Mouse (Mus musculus) embryonic facial prominence, embryonic 10.5 days (tissue): Measurements from ENCODE around the gene Pygb. TPM values are rescaled to one million over a fixed set of nuclear protein-coding genes. Genes with fewer than 3 reads are reported as not detected.

ENCODE experiments used
- DNase-seq: peaks from one replicate; pipeline ENCODE4 v3.0.0-alpha.2; 2017; ENCODE audit warnings: low spot score
- H3K27ac ChIP-seq: fragments of 300-500 bp; sonication (generic); replicated peaks from 2 replicates; pipeline ENCODE4 v1.5.1; 2016; ENCODE audit warnings: mild to moderate bottlenecking
- H3K27me3 ChIP-seq: fragments of 300-500 bp; sonication (generic); replicated peaks from 2 replicates; pipeline ENCODE4 v1.6.1; 2016; ENCODE audit warnings: low read depth, mild to moderate bottlenecking; ENCODE audit not compliant: poor library complexity, severe bottlenecking
- H3K36me3 ChIP-seq: fragments of 300-500 bp; sonication (generic); replicated peaks from 2 replicates; pipeline ENCODE4 v1.6.1; 2016; ENCODE audit warnings: mild to moderate bottlenecking, moderate library complexity
- H3K4me1 ChIP-seq: fragments of 300-500 bp; sonication (generic); 2 replicates; pipeline ENCODE4 v1.6.1; 2016
- H3K4me3 ChIP-seq: fragments of 300-500 bp; sonication (generic); 2 replicates; pipeline ENCODE4 v1.5.1; 2016; ENCODE audit warnings: mild to moderate bottlenecking, moderate library complexity
- H3K9me3 ChIP-seq: fragments of 300-500 bp; sonication (generic); 2 replicates; pipeline ENCODE4 v1.6.1; 2016; ENCODE audit warnings: mild to moderate bottlenecking
- WGBS: fragments of 180-500 bp; shearing (Covaris S2); methylation state at CpG from one replicate; pipeline ENCODE4 v1.1.7; 2016; 5-methylcytosine and 5-hydroxymethylcytosine counted together
- polyA plus RNA-seq: library from polyadenylated mRNA; unstranded; fragments of >200 nt; fragmentation: Nextera tagmentation; extraction: Ambion mirVana; gene quantifications from 2 replicates; pipeline ENCODE4 v1.2.1, GENCODE M21; 2016

The Pygb gene
- polyA plus RNA-seq, 1 experiment from 2014 or later: 66.3 TPM

- Histone ChIP-seq H3K27ac (no peak overlapping the region), H3K4me3 (no peak overlapping the region), H3K27me3 (no peaks in the 10 kb centered on the region), H3K9me3 (no peaks in the 10 kb centered on the region), H3K36me3 (peaks cover 82% of the 10 kb centered on the region), H3K4me1 (no peaks in the 10 kb centered on the region)
- WGBS: 92% methylated on average over 1 of the region's 1 CpGs
- DNase-seq: no peak
Measured at GRCm38 (mm10) chr2:150803035-150803434, 16.5 kb downstream of the Pygb start.

- no peaks in the 10 kb centered on the region for H3K4me1 ChIP-seq
- DNase-seq: no peak
- no peak overlapping the region for H3K4me3 ChIP-seq
- H3K27ac ChIP-seq: no peak overlapping the region
- no peaks in the 10 kb centered on the region for H3K9me3 ChIP-seq
- 85% methylated on average over 6 of the region's 6 CpGs for WGBS
- H3K27me3 ChIP-seq: no peaks in the 10 kb centered on the region
- H3K36me3 ChIP-seq: peaks cover 93% of the 10 kb centered on the region
Measured at GRCm38 (mm10) chr2:150808381-150808780, 21.8 kb downstream of the Pygb start.

- 93% methylated on average over 6 of the region's 6 CpGs for WGBS
- Histone ChIP-seq H3K27me3 (no peaks in the 10 kb centered on the region), H3K9me3 (no peaks in the 10 kb centered on the region), H3K36me3 (peaks cover 97% of the 10 kb centered on the region), H3K4me3 (no peak overlapping the region), H3K4me1 (no peaks in the 10 kb centered on the region), H3K27ac (no peak overlapping the region)
- DNase-seq: no peak
Measured at GRCm38 (mm10) chr2:150808812-150809211, 22.3 kb downstream of the Pygb start.

GRCm38 (mm10) chr2:150810603-150811002 is 24.1 kb downstream of the Pygb start:
- Histone ChIP-seq H3K4me1 (no peaks in the 10 kb centered on the region), H3K4me3 (no peak overlapping the region), H3K36me3 (peaks cover 98% of the 10 kb centered on the region), H3K27me3 (no peaks in the 10 kb centered on the region), H3K9me3 (no peaks in the 10 kb centered on the region), H3K27ac (no peak overlapping the region)
- no peak for DNase-seq
- WGBS: 89% methylated on average over 5 of the region's 5 CpGs

GRCm38 (mm10) chr2:150812816-150813215 is 26.3 kb downstream of the Pygb start:
- DNase-seq: no peak
- WGBS: 90% methylated on average over 6 of the region's 6 CpGs
- Histone ChIP-seq H3K4me3 (no peak overlapping the region), H3K27me3 (no peaks in the 10 kb centered on the region), H3K36me3 (peaks cover 100% of the 10 kb centered on the region), H3K27ac (no peak overlapping the region), H3K9me3 (no peaks in the 10 kb centered on the region), H3K4me1 (no peaks in the 10 kb centered on the region)

GRCm38 (mm10) chr2:150816676-150817402 is 30.3 kb downstream of the Pygb start:
- no peak overlapping the region for H3K27ac ChIP-seq
- 93% methylated on average over 18 of the region's 18 CpGs for WGBS
- no peaks in the 10 kb centered on the region for H3K9me3 ChIP-seq
- H3K4me3 ChIP-seq: no peak overlapping the region
- no peaks in the 10 kb centered on the region for H3K27me3 ChIP-seq
- H3K36me3 ChIP-seq: peaks cover 99% of the 10 kb centered on the region
- H3K4me1 ChIP-seq: no peaks in the 10 kb centered on the region
- no peak for DNase-seq

- 93% methylated on average over 8 of the region's 8 CpGs for WGBS
- no peak overlapping the region for H3K4me3 ChIP-seq
- no peaks in the 10 kb centered on the region for H3K27me3 ChIP-seq
- no peak for DNase-seq
- no peaks in the 10 kb centered on the region for H3K4me1 ChIP-seq
- H3K36me3 ChIP-seq: peaks cover 98% of the 10 kb centered on the region
- H3K27ac ChIP-seq: no peak overlapping the region
- no peaks in the 10 kb centered on the region for H3K9me3 ChIP-seq
Measured at GRCm38 (mm10) chr2:150818742-150819141, 32.2 kb downstream of the Pygb start.

GRCm38 (mm10) chr2:150820720-150821119 is 34.2 kb downstream of the Pygb start:
- no peak overlapping the region for H3K4me3 ChIP-seq
- H3K27me3 ChIP-seq: no peaks in the 10 kb centered on the region
- WGBS: 89% methylated on average over 8 of the region's 8 CpGs
- DNase-seq: no peak
- H3K9me3 ChIP-seq: no peaks in the 10 kb centered on the region
- H3K36me3 ChIP-seq: peaks cover 98% of the 10 kb centered on the region
- no peaks in the 10 kb centered on the region for H3K4me1 ChIP-seq
- no peak overlapping the region for H3K27ac ChIP-seq

GRCm38 (mm10) chr2:150822987-150823386 is 36.5 kb downstream of the Pygb start:
- H3K36me3 ChIP-seq: peaks cover 98% of the 10 kb centered on the region
- H3K9me3 ChIP-seq: no peaks in the 10 kb centered on the region
- H3K27ac ChIP-seq: no peak overlapping the region
- DNase-seq: no peak
- H3K4me3 ChIP-seq: no peak overlapping the region
- H3K27me3 ChIP-seq: no peaks in the 10 kb centered on the region
- 85% methylated on average over 8 of the region's 8 CpGs for WGBS
- no peaks in the 10 kb centered on the region for H3K4me1 ChIP-seq

- H3K4me3 ChIP-seq: no peak overlapping the region
- 82% methylated on average over 3 of the region's 3 CpGs for WGBS
- peaks cover 99% of the 10 kb centered on the region for H3K36me3 ChIP-seq
- no peak overlapping the region for H3K27ac ChIP-seq
- no peaks in the 10 kb centered on the region for H3K27me3 ChIP-seq
- H3K9me3 ChIP-seq: no peaks in the 10 kb centered on the region
- H3K4me1 ChIP-seq: no peaks in the 10 kb centered on the region
- DNase-seq: no peak
Measured at GRCm38 (mm10) chr2:150826426-150826825, 39.9 kb downstream of the Pygb start.

GRCm38 (mm10) chr2:150828164-150828563 is 41.6 kb downstream of the Pygb start:
- Histone ChIP-seq H3K9me3 (no peaks in the 10 kb centered on the region), H3K4me3 (no peak overlapping the region), H3K36me3 (peaks cover 100% of the 10 kb centered on the region), H3K27ac (no peak overlapping the region), H3K4me1 (no peaks in the 10 kb centered on the region), H3K27me3 (no peaks in the 10 kb centered on the region)
- 92% methylated on average over 3 of the region's 3 CpGs for WGBS
- DNase-seq: no peak

- Histone ChIP-seq H3K4me1 (no peaks in the 10 kb centered on the region), H3K4me3 (no peak overlapping the region), H3K27me3 (no peaks in the 10 kb centered on the region), H3K9me3 (no peaks in the 10 kb centered on the region), H3K27ac (no peak overlapping the region), H3K36me3 (peaks cover 100% of the 10 kb centered on the region)
- 85% methylated on average over 4 of the region's 4 CpGs for WGBS
- DNase-seq: no peak
Measured at GRCm38 (mm10) chr2:150828654-150829053, 42.1 kb downstream of the Pygb start.

GRCm38 (mm10) chr2:150830011-150830410 is 43.5 kb downstream of the Pygb start:
- peaks cover 99% of the 10 kb centered on the region for H3K36me3 ChIP-seq
- H3K9me3 ChIP-seq: no peaks in the 10 kb centered on the region
- 94% methylated on average over 2 of the region's 2 CpGs for WGBS

More at GRCm38 (mm10) chr2:150830011-150830410, 43.5 kb downstream of the Pygb start:
- H3K27me3 ChIP-seq: no peaks in the 10 kb centered on the region
- H3K4me3 ChIP-seq: no peak overlapping the region
- no peaks in the 10 kb centered on the region for H3K4me1 ChIP-seq
- no peak overlapping the region for H3K27ac ChIP-seq
- DNase-seq: no peak
